Mouse (Mus musculus): ENCODE measurements at regions not wholly inside any gene's neighbourhood (a gene's known extent, or its start where the extent isn't known, plus 50 kb on each side); places are given as distances from the start of the nearest gene placed in this dataset. TPM values are rescaled to one million over a fixed set of nuclear protein-coding genes. Genes with fewer than 3 reads are reported as not detected.
A peak's percentile ranks its signal among the peaks of the same experiment; 100 is the strongest.

GRCm38 (mm10) chr15:62043617-62044392, 1121.0 kb upstream of the A1bg start:
- Histone ChIP-seq H3K36me3 (ENCODE audit: control insufficient read depth, insufficient read depth) (no peaks in the 10 kb centered on the region), H3K27me3 (ENCODE audit: control insufficient read depth, insufficient read depth, low read depth, low read length) (no peaks in the 10 kb centered on the region), H3K4me1 (ENCODE audit: control insufficient read depth, low read depth, low read length) (peaks cover 24% of the 10 kb centered on the region), H3K27ac (ENCODE audit: low read length) (peak overlapping the region; percentile 61), H3K9ac (ENCODE audit: low read depth, low read length) (peak overlapping the region; percentile 30), H3K4me3 (ENCODE audit: low read depth, low read length) (no peak overlapping the region), H3K9me3 (replicated peaks; ENCODE audit: control insufficient read depth, low read length) (no peaks in the 10 kb centered on the region), H3K4me2 (ENCODE audit: low read depth, low read length) (0 out of 2 replicates have a peak overlapping the region, but pooled peaks have one; percentile 34)
- ATAC-seq (ENCODE audit: low read depth), result 0 out of 2 replicates have a peak, but pooled peaks have one; percentile 19
- WGBS (ENCODE audit: insufficient replicate concordance), result 72% methylated on average over 20 of the region's 20 CpGs

GRCm38 (mm10) chr15:62042924-62043504, 1120.2 kb upstream of the A1bg start:
- Histone ChIP-seq H3K4me1 (ENCODE audit: control insufficient read depth, low read depth, low read length) (peaks cover 24% of the 10 kb centered on the region), H3K4me2 (ENCODE audit: low read depth, low read length) (peak overlapping the region; percentile 34; the same call in 1 of the 2 replicates), H3K27me3 (ENCODE audit: control insufficient read depth, insufficient read depth, low read depth, low read length) (no peaks in the 10 kb centered on the region), H3K9me3 (replicated peaks; ENCODE audit: control insufficient read depth, low read length) (no peaks in the 10 kb centered on the region), H3K9ac (ENCODE audit: low read depth, low read length) (peak overlapping the region; percentile 30), H3K4me3 (ENCODE audit: low read depth, low read length) (no peak overlapping the region), H3K36me3 (ENCODE audit: control insufficient read depth, insufficient read depth) (no peaks in the 10 kb centered on the region), H3K27ac (ENCODE audit: low read length) (peak overlapping the region; percentile 61)
- 37% methylated on average over 6 of the region's 6 CpGs for WGBS (ENCODE audit: insufficient replicate concordance)
- peak; percentile 60 for ATAC-seq (ENCODE audit: low read depth)

Small RNA genes lying in the stretch of these regions (microRNA-seq; reads per million reads assigned to microRNA genes)
- not detected for gene Gm24810
